Mouse (Mus musculus) lung, postnatal 0 days (tissue): ENCODE measurements around the gene Alox15. TPM values are rescaled to one million over a fixed set of nuclear protein-coding genes. Genes with fewer than 3 reads are reported as not detected.

ENCODE experiments used
- ATAC-seq: fragments of 200-750 bp; cut with Nextera tagmentation; 2 replicates; pipeline ENCODE4 v1.8.0; 2017; ENCODE audit warnings: moderate library complexity
- DNase-seq: peaks from one replicate; pipeline ENCODE4 v3.0.0-alpha.2; 2016; ENCODE audit warnings: low spot score
- H3K27ac ChIP-seq: fragments of 300-500 bp; sonication (generic); 2 replicates; pipeline ENCODE4 v1.5.1; 2014; ENCODE audit warnings: antibody characterized with exemption, mild to moderate bottlenecking, low read length, mixed read lengths
- H3K27me3 ChIP-seq: fragments of 300-500 bp; sonication (generic); replicated peaks from 2 replicates; pipeline ENCODE4 v1.6.1; 2014; ENCODE audit warnings: low read length, mixed read lengths; ENCODE audit not compliant: insufficient read depth
- H3K36me3 ChIP-seq: fragments of 300-500 bp; sonication (generic); 2 replicates; pipeline ENCODE4 v1.6.1; 2014; ENCODE audit warnings: low read length, mixed read lengths; ENCODE audit not compliant: insufficient read depth
- H3K4me1 ChIP-seq: fragments of 300-500 bp; sonication (generic); 2 replicates; pipeline ENCODE4 v1.6.1; 2014; ENCODE audit warnings: antibody characterized with exemption, low read depth, low read length, mixed read lengths; ENCODE audit not compliant: insufficient read depth
- H3K4me2 ChIP-seq: fragments of 300-500 bp; sonication (generic); replicated peaks from 2 replicates; pipeline ENCODE4 v1.6.1; 2014; ENCODE audit warnings: low read depth, mild to moderate bottlenecking, low read length, moderate library complexity, mixed read lengths
- H3K4me3 ChIP-seq: fragments of 300-500 bp; sonication (generic); 2 replicates; pipeline ENCODE4 v1.5.1; 2014; ENCODE audit warnings: low read depth, low read length
- H3K9ac ChIP-seq: fragments of 300-500 bp; sonication (generic); replicated peaks from 2 replicates; pipeline ENCODE4 v1.6.1; 2014; ENCODE audit warnings: low read depth, mild to moderate bottlenecking
- H3K9me3 ChIP-seq: fragments of 300-500 bp; sonication (generic); 2 replicates; pipeline ENCODE4 v1.6.1; 2016; ENCODE audit warnings: low read length, mixed read lengths
- CTCF ChIP-seq: IDR thresholded peaks from 2 replicates; pipeline ENCODE4 v1.5.1; 2016; ENCODE audit warnings: antibody characterized with exemption, mild to moderate bottlenecking
- EP300 ChIP-seq: IDR thresholded peaks from 2 replicates; pipeline ENCODE4 v1.6.1; 2016; ENCODE audit warnings: antibody characterized with exemption, mild to moderate bottlenecking, control low read depth
- WGBS: fragments of 180-500 bp; shearing (Covaris S2); extraction: QIAGEN DNeasy Blood & Tissue Kit; methylation state at CpG from one replicate; pipeline ENCODE4 v1.1.7; 2014; 5-methylcytosine and 5-hydroxymethylcytosine counted together
- polyA plus RNA-seq: library from polyadenylated mRNA; unstranded; fragments of >200 nt; fragmentation: Nextera tagmentation; extraction: Ambion mirVana; gene quantifications from 2 replicates; pipeline ENCODE4 v1.2.1, GENCODE M21; 2015

Gene Alox15
- 0.26 and 0.57 TPM in 2 replicates for polyA plus RNA-seq

DNA sequence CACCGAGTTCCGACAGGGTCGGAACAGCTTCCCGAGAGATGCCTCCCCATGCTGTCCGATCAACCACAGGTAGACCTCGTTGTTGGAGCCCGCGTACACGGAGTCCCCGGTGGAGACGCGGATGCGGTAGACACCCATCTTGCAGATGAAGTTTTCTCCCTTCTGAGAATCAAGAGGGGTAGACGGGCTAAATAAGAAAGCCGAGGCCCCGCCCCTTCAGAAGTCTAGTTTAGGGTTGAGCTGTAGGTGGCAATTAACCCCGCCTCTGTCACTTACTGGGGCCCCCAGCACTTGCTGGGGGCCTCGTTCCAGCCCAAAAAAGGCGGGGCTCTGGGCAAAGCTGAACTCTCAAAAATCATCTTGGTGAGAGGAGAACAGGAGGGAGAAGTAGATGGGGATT lies at the start of gene Alox15:
Alox15 (minus strand) TSS at position 164 of the 400 bp plus-strand sequence.
- Histone ChIP-seq H3K36me3 (no peaks in the 10 kb centered on the region), H3K9ac (no peak within 1 kb of the TSS), H3K4me3 (peak within 1 kb of the TSS; percentile 14; the same call in 1 of the 2 replicates), H3K27ac (no peak within 1 kb of the TSS), H3K9me3 (no peaks in the 10 kb centered on the region), H3K4me2 (peak within 1 kb of the TSS; percentile 35; the same call in 1 of the 2 replicates), H3K4me1 (no peaks in the 10 kb centered on the region), H3K27me3 (peaks cover 27% of the 10 kb centered on the region)
- no peak for ATAC-seq
- no peak for DNase-seq
- 0% methylated on average over 19 of the region's 19 CpGs for WGBS
- TF ChIP-seq EP300 (no peak), CTCF (no peak)

- Histone ChIP-seq H3K9me3 (no peaks in the 10 kb centered on the region), H3K36me3 (peaks cover 7% of the 10 kb centered on the region; the same call in 1 of the 2 replicates), H3K4me1 (no peaks in the 10 kb centered on the region), H3K4me3 (no peak overlapping the region), H3K27ac (no peak overlapping the region), H3K9ac (no peak overlapping the region), H3K27me3 (no peaks in the 10 kb centered on the region), H3K4me2 (no peak overlapping the region)
- no peak for ATAC-seq
- TF ChIP-seq CTCF: no peak
- no peak for TF ChIP-seq EP300
- 74% methylated on average over 5 of the region's 5 CpGs for WGBS
- DNase-seq: no peak
Measured at GRCm38 (mm10) chr11:70389421-70389820, 37.6 kb upstream of the Alox15 start.

DNA sequence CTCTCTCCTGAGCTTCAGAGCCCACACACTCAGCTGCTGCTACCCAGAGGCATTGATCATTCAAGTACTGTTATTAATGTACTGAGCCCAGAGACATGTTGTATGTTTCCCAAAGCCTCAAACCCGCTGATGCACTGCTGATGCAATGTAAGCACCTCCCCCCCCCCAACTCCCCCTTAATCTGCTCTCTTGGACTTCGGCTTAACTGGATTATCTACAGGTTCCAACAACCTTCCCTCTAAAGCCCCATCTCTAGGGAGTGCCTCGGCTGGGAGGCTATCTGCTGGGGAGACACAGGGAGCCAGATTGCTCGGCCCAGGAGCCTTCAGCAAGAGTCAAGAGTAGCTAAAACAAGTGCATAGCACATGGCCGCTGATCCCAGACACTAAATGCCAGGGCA lies 35.6 kb upstream of the Alox15 start:
- Histone ChIP-seq H3K4me1 (no peaks in the 10 kb centered on the region), H3K4me2 (no peak overlapping the region), H3K27ac (no peak overlapping the region), H3K27me3 (no peaks in the 10 kb centered on the region), H3K4me3 (no peak overlapping the region), H3K9me3 (no peaks in the 10 kb centered on the region), H3K9ac (no peak overlapping the region), H3K36me3 (no peaks in the 10 kb centered on the region)
- ATAC-seq (no peak), DNase-seq (no peak)
- TF ChIP-seq CTCF (no peak), EP300 (no peak)
- 84% methylated on average over 5 of the region's 5 CpGs for WGBS

- DNase-seq (no peak), ATAC-seq (no peak)
- TF ChIP-seq CTCF: no peak
- no peak for TF ChIP-seq EP300
- Histone ChIP-seq H3K9me3 (no peaks in the 10 kb centered on the region), H3K36me3 (no peaks in the 10 kb centered on the region), H3K4me2 (no peak overlapping the region), H3K4me3 (no peak overlapping the region), H3K27ac (no peak overlapping the region), H3K9ac (no peak overlapping the region), H3K4me1 (no peaks in the 10 kb centered on the region), H3K27me3 (no peaks in the 10 kb centered on the region)
- WGBS: 79% methylated on average over 3 of the region's 3 CpGs
Measured at GRCm38 (mm10) chr11:70384136-70384535, 32.3 kb upstream of the Alox15 start.

DNA sequence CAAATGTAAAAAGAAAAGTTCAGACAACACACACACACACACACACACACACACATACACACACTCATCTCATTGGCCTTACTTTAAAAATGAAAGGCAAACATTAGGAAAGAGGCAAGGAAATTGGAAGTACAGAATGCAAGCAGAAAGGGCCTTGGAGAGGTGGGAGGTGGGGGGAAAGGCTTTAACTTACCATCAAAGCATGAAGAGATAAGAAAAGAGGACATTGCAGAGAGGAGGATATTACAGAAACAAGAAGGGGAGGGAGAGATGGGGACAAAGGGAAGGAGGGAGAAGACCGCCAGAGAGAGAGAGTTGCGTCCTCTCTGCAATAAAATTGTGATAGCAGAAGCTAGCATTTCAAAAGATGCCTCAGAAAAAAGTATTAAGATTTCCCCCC lies 29.5 kb upstream of the Alox15 start:
- Histone ChIP-seq H3K27ac (no peak overlapping the region), H3K9ac (no peak overlapping the region), H3K27me3 (no peaks in the 10 kb centered on the region), H3K4me3 (no peak overlapping the region), H3K4me2 (no peak overlapping the region), H3K9me3 (no peaks in the 10 kb centered on the region), H3K4me1 (no peaks in the 10 kb centered on the region), H3K36me3 (no peaks in the 10 kb centered on the region)
- TF ChIP-seq CTCF: no peak
- no peak for TF ChIP-seq EP300
- WGBS: 60% methylated on average over 2 of the region's 2 CpGs
- ATAC-seq (no peak), DNase-seq (no peak)

DNA sequence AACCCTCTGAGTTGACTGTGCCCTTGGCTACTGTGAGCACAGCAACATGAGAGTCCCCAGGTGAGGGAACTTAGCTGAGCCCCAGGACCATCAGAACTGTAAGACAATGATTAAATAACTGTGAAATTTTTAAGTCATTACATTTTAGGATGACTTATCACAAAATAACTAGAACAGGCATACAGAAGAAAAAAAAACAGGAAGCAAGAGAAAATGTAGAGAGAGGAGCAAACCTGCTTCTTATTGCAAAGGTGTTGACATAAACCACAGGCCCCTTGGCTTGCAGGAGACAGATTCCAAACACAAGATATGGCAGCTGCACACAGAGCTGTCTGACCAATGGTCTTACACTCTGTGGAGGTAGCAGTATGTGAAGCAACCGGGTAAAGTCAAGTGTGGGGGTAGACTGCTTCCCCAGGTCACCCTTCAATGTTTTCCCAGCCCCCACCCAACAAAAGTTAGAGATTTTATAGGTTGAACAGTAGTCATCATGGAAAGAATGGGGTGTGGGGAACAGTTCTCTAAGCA lies 28.7 kb upstream of the Alox15 start:
- Histone ChIP-seq H3K9ac (no peak overlapping the region), H3K4me2 (no peak overlapping the region), H3K27ac (no peak overlapping the region), H3K27me3 (no peaks in the 10 kb centered on the region), H3K4me3 (no peak overlapping the region), H3K9me3 (no peaks in the 10 kb centered on the region), H3K4me1 (no peaks in the 10 kb centered on the region), H3K36me3 (no peaks in the 10 kb centered on the region)
- DNase-seq: no peak
- no peak for ATAC-seq
- no peak for TF ChIP-seq EP300
- TF ChIP-seq CTCF: no peak
- 73% methylated on average over 1 of the region's 1 CpGs for WGBS

DNA sequence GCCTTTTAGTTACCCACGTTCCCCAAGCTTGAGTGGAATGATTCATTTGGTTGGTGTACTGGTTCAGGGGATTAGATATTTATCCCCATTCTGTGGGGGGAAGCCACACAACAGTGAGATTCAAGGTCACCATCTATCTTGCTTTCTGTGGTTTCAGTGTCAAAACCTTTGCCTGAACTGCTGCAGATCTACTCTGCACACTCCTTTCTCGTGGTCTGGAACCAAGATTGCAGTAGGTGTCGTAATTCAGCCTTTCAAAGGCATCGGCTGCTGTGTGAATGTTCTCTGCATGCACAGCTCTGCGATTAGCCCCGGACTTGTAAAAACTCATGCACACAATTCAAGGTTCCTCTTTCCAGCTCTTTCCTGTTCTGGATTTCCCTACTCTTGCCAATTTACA lies 24.2 kb upstream of the Alox15 start:
- H3K4me2 ChIP-seq: no peak overlapping the region
- H3K9me3 ChIP-seq: no peaks in the 10 kb centered on the region
- no peak overlapping the region for H3K27ac ChIP-seq
- H3K4me3 ChIP-seq: no peak overlapping the region
- no peaks in the 10 kb centered on the region for H3K4me1 ChIP-seq
- no peaks in the 10 kb centered on the region for H3K36me3 ChIP-seq
- H3K9ac ChIP-seq: no peak overlapping the region
- no peak for TF ChIP-seq CTCF
- TF ChIP-seq EP300: no peak
- ATAC-seq (no peak), DNase-seq (no peak)
- H3K27me3 ChIP-seq: no peaks in the 10 kb centered on the region
- WGBS: 74% methylated on average over 6 of the region's 6 CpGs
